Mouse (Mus musculus) heart, adult 2 months (tissue): ENCODE measurements around the gene Rbm6.

Experiments used
- CTCF ChIP-seq: fragments of 200-600 bp; IDR thresholded peaks from 2 replicates; pipeline ENCODE4 v1.8.1; 2022; ENCODE audit warnings: antibody characterized with exemption, mild to moderate bottlenecking, moderate library complexity
- EP300 ChIP-seq: fragments of 200-500 bp; IDR thresholded peaks from 2 replicates; pipeline ENCODE4 v1.6.1; 2011; ENCODE audit warnings: low read depth, low read length, control low read depth; ENCODE audit not compliant: insufficient read depth
- POLR2A ChIP-seq: fragments of 200-500 bp; IDR thresholded peaks from 2 replicates; pipeline ENCODE4 v1.6.1; 2011; ENCODE audit warnings: mild to moderate bottlenecking, low read depth, low read length, control low read depth; ENCODE audit not compliant: insufficient read depth

- TF ChIP-seq POLR2A (no peak), CTCF (no peak), EP300 (no peak)
These were observed 8.5 kb downstream of the Rbm6 start for GRCm38 (mm10) chr9:107864493-107864892.
